Mouse (Mus musculus) spleen, adult 2 months (tissue): ENCODE data around the gene Tpcn1.

Experiments used
- CTCF ChIP-seq: fragments of 200-500 bp; IDR thresholded peaks from 2 replicates; pipeline ENCODE4 v1.5.1; 2011; ENCODE audit warnings: mild to moderate bottlenecking, inconsistent platforms; ENCODE audit not compliant: insufficient read depth, insufficient read length, insufficient replicate concordance; ENCODE audit errors: extremely low read depth
- POLR2A ChIP-seq: fragments of 200-500 bp; IDR thresholded peaks from 2 replicates; pipeline ENCODE4 v1.6.1; 2011; ENCODE audit warnings: low read depth, low read length, inconsistent platforms

- TF ChIP-seq CTCF (no peak), POLR2A (no peak)
Measured at GRCm38 (mm10) chr5:120579211-120579897, 9.1 kb downstream of the Tpcn1 start.
